Mouse (Mus musculus): Measurements from ENCODE around the gene Arhgap6. TPM values are rescaled to one million over a fixed set of nuclear protein-coding genes. Genes with fewer than 3 reads are reported as not detected.

Arhgap6 gene
- polyA plus RNA-seq, 1 experiment from 2014 or later = 5.3 TPM

GRCm38 (mm10) chrX:169173796-169174195 lies 378.9 kb downstream of the Arhgap6 start:
- no peaks in the 10 kb centered on the region for H3K9me3 ChIP-seq (replicated peaks; ENCODE audit: control insufficient read depth, low read length)
- H3K36me3 ChIP-seq (ENCODE audit: control insufficient read depth, insufficient read depth) = no peaks in the 10 kb centered on the region
- H3K27ac ChIP-seq (ENCODE audit: low read length) = no peak overlapping the region
- WGBS = 62% methylated on average over 1 of the region's 1 CpGs
- H3K4me3 ChIP-seq (ENCODE audit: low read length) = no peak overlapping the region
- H3K4me2 ChIP-seq (ENCODE audit: low read depth, low read length) = no peak overlapping the region
- H3K9ac ChIP-seq (ENCODE audit: low read length) = no peak overlapping the region
- H3K4me1 ChIP-seq (ENCODE audit: control insufficient read depth, insufficient read depth, low read length) = no peaks in the 10 kb centered on the region
- no peak for ATAC-seq (replicated peaks; ENCODE audit: extremely low read depth, insufficient read depth, low FRiP score)
- no peaks in the 10 kb centered on the region for H3K27me3 ChIP-seq (ENCODE audit: control insufficient read depth, insufficient read depth, low read length)

GRCm38 (mm10) chrX:169178634-169179033 lies 383.7 kb downstream of the Arhgap6 start:
- Histone ChIP-seq H3K4me2 (ENCODE audit: low read depth, low read length) (no peak overlapping the region), H3K4me1 (ENCODE audit: control insufficient read depth, insufficient read depth, low read length) (no peaks in the 10 kb centered on the region), H3K9me3 (replicated peaks; ENCODE audit: control insufficient read depth, low read length) (no peaks in the 10 kb centered on the region), H3K36me3 (ENCODE audit: control insufficient read depth, insufficient read depth) (no peaks in the 10 kb centered on the region), H3K4me3 (ENCODE audit: low read length) (no peak overlapping the region), H3K9ac (ENCODE audit: low read length) (no peak overlapping the region), H3K27ac (ENCODE audit: low read length) (no peak overlapping the region), H3K27me3 (ENCODE audit: control insufficient read depth, insufficient read depth, low read length) (no peaks in the 10 kb centered on the region)
- WGBS = 67% methylated on average over 2 of the region's 2 CpGs
- no peak for ATAC-seq (replicated peaks; ENCODE audit: extremely low read depth, insufficient read depth, low FRiP score)

DNA sequence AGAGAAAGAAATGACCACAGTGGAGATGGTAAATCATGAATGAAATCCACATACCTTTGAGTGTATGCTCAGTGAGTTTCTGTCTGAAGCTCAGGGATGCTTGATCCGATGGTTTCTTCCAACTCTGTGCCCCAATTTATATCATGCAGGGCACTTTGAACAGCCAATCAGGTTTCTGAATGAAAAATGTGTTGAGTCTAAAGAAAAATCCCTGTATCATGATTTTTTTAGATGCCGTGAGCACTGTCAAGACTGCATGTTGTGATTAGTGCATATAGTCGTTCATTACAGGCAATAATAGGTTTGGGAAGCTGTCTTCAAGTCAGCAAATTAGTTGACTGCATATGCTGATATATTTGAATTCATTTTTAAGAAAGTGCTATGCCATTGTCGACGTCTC lies 392.2 kb downstream of the Arhgap6 start, which contains the start of gene Amelx:
TSS of gene Amelx (minus strand) at position 101 of the 400 bp plus-strand sequence.
- Histone ChIP-seq H3K4me1 (ENCODE audit: control insufficient read depth, insufficient read depth, low read length) (no peaks in the 10 kb centered on the region), H3K27ac (ENCODE audit: low read length) (no peak within 1 kb of the TSS), H3K9ac (ENCODE audit: low read length) (no peak within 1 kb of the TSS), H3K36me3 (ENCODE audit: control insufficient read depth, insufficient read depth) (no peaks in the 10 kb centered on the region), H3K9me3 (replicated peaks; ENCODE audit: control insufficient read depth, low read length) (no peaks in the 10 kb centered on the region), H3K27me3 (ENCODE audit: control insufficient read depth, insufficient read depth, low read length) (no peaks in the 10 kb centered on the region), H3K4me2 (ENCODE audit: low read depth, low read length) (no peak within 1 kb of the TSS), H3K4me3 (ENCODE audit: low read length) (no peak within 1 kb of the TSS)
- 79% methylated on average over 5 of the region's 5 CpGs for WGBS
- no peak for ATAC-seq (replicated peaks; ENCODE audit: extremely low read depth, insufficient read depth, low FRiP score)

DNA sequence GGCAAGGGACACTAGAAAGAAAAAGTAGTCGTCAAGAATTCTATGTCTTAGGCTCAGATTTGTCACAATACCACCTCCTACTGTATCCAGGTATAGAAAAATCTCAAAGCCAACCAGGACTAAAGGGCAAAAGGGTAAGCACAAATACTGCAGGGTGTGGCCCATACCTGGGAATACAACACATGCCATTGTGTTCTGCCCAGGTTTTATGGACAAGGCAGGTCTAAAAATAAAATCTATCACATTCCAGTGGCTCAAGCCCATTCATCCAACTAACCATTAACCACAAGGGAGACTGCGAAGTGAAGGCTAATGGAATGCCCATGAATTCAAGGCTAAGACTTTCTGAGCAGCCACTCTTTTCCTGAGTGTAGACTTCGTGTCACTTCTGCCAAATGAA lies 415.1 kb downstream of the Arhgap6 start:
- Histone ChIP-seq H3K4me1 (ENCODE audit: control insufficient read depth, insufficient read depth, low read length) (no peaks in the 10 kb centered on the region), H3K4me2 (ENCODE audit: low read depth, low read length) (no peak overlapping the region), H3K9me3 (replicated peaks; ENCODE audit: control insufficient read depth, low read length) (no peaks in the 10 kb centered on the region), H3K4me3 (ENCODE audit: low read length) (no peak overlapping the region), H3K27ac (ENCODE audit: low read length) (no peak overlapping the region), H3K9ac (ENCODE audit: low read length) (no peak overlapping the region), H3K27me3 (ENCODE audit: control insufficient read depth, insufficient read depth, low read length) (no peaks in the 10 kb centered on the region), H3K36me3 (ENCODE audit: control insufficient read depth, insufficient read depth) (no peaks in the 10 kb centered on the region)
- WGBS = 62% methylated on average over 3 of the region's 3 CpGs
- ATAC-seq (replicated peaks; ENCODE audit: extremely low read depth, insufficient read depth, low FRiP score) = no peak

- Histone ChIP-seq H3K36me3 (ENCODE audit: control insufficient read depth, insufficient read depth) (no peaks in the 10 kb centered on the region), H3K27ac (ENCODE audit: low read length) (no peak overlapping the region), H3K27me3 (ENCODE audit: control insufficient read depth, insufficient read depth, low read length) (no peaks in the 10 kb centered on the region), H3K4me1 (ENCODE audit: control insufficient read depth, insufficient read depth, low read length) (peaks cover 4% of the 10 kb centered on the region; the same call in 1 of the 2 replicates), H3K4me2 (ENCODE audit: low read depth, low read length) (no peak overlapping the region), H3K9me3 (replicated peaks; ENCODE audit: control insufficient read depth, low read length) (no peaks in the 10 kb centered on the region), H3K9ac (ENCODE audit: low read length) (no peak overlapping the region), H3K4me3 (ENCODE audit: low read length) (no peak overlapping the region)
- no peak for ATAC-seq (replicated peaks; ENCODE audit: extremely low read depth, insufficient read depth, low FRiP score)
- WGBS = 46% methylated on average over 8 of the region's 8 CpGs
Observed at GRCm38 (mm10) chrX:169220064-169220463, 425.2 kb downstream of the Arhgap6 start.

DNA sequence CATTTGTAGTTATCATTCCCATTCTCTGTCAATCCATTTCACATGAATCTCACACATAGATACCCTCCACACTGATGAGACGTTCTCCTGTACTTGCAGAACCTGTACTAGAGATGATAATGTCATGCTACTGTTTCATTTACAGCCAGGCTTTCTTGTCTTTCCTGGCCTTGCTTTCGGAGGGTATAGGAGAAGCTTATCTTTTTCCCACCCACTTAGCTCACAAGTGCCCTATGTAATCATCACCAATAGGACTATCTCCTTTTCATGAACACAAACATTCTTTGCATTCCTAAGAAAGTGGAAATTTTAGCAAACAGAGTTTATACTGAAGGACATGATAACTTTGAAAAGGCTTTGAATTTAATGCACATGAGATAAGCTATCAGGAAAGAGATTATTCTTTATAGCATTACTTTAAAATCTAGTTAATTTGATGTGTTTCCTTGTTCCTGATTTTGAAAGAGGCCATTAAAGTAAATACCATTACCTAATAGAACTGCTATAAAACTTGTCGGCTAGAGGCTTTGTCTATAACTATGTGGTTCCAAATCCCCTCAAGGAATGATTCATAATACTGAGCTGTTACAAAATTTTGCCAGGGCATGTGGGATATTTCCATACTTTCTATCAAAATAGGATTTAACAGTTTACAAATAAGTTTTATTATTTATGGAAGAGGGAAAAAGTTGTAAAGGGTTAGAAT lies 427.6 kb downstream of the Arhgap6 start:
- Histone ChIP-seq H3K4me3 (ENCODE audit: low read length) (no peak overlapping the region), H3K36me3 (ENCODE audit: control insufficient read depth, insufficient read depth) (no peaks in the 10 kb centered on the region), H3K9me3 (replicated peaks; ENCODE audit: control insufficient read depth, low read length) (no peaks in the 10 kb centered on the region), H3K27me3 (ENCODE audit: control insufficient read depth, insufficient read depth, low read length) (no peaks in the 10 kb centered on the region), H3K9ac (ENCODE audit: low read length) (no peak overlapping the region), H3K4me2 (ENCODE audit: low read depth, low read length) (no peak overlapping the region), H3K27ac (ENCODE audit: low read length) (no peak overlapping the region), H3K4me1 (ENCODE audit: control insufficient read depth, insufficient read depth, low read length) (peaks cover 2% of the 10 kb centered on the region; the same call in 1 of the 2 replicates)
- WGBS = 41% methylated on average over 3 of the region's 3 CpGs
- no peak for ATAC-seq (replicated peaks; ENCODE audit: extremely low read depth, insufficient read depth, low FRiP score)

GRCm38 (mm10) chrX:169255915-169256314 lies 461.0 kb downstream of the Arhgap6 start:
- Histone ChIP-seq H3K27ac (ENCODE audit: low read length) (no peak overlapping the region), H3K4me3 (ENCODE audit: low read length) (no peak overlapping the region), H3K9me3 (replicated peaks; ENCODE audit: control insufficient read depth, low read length) (no peaks in the 10 kb centered on the region), H3K27me3 (ENCODE audit: control insufficient read depth, insufficient read depth, low read length) (no peaks in the 10 kb centered on the region), H3K9ac (ENCODE audit: low read length) (no peak overlapping the region), H3K4me1 (ENCODE audit: control insufficient read depth, insufficient read depth, low read length) (no peaks in the 10 kb centered on the region), H3K4me2 (ENCODE audit: low read depth, low read length) (no peak overlapping the region), H3K36me3 (ENCODE audit: control insufficient read depth, insufficient read depth) (no peaks in the 10 kb centered on the region)
- no peak for ATAC-seq (replicated peaks; ENCODE audit: extremely low read depth, insufficient read depth, low FRiP score)
- 83% methylated on average over 1 of the region's 1 CpGs for WGBS

DNA sequence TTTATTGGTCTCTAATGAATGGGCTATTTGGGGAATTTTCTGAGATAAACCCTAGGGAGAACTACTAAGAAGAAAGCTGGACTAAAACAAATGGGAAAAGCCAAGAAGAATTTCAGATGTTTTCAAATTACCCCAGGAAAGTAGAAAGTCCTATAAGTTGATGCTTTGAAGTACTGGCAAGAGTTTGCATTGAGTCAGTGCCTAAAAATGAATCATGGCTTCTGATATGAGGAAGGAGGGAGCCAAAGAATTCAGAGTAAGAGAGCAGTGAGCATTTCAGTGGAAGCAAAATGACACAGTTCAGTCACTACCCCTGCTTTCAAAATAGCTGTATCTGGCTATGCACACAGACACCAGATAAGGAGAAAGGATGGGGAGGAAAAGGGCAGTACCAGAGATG lies 461.8 kb downstream of the Arhgap6 start:
- Histone ChIP-seq H3K27ac (ENCODE audit: low read length) (no peak overlapping the region), H3K4me2 (ENCODE audit: low read depth, low read length) (no peak overlapping the region), H3K9ac (ENCODE audit: low read length) (no peak overlapping the region), H3K9me3 (replicated peaks; ENCODE audit: control insufficient read depth, low read length) (no peaks in the 10 kb centered on the region), H3K36me3 (ENCODE audit: control insufficient read depth, insufficient read depth) (no peaks in the 10 kb centered on the region), H3K4me1 (ENCODE audit: control insufficient read depth, insufficient read depth, low read length) (peaks cover 2% of the 10 kb centered on the region; the same call in 1 of the 2 replicates), H3K4me3 (ENCODE audit: low read length) (no peak overlapping the region), H3K27me3 (ENCODE audit: control insufficient read depth, insufficient read depth, low read length) (no peaks in the 10 kb centered on the region)
- no peak for ATAC-seq (replicated peaks; ENCODE audit: extremely low read depth, insufficient read depth, low FRiP score)

DNA sequence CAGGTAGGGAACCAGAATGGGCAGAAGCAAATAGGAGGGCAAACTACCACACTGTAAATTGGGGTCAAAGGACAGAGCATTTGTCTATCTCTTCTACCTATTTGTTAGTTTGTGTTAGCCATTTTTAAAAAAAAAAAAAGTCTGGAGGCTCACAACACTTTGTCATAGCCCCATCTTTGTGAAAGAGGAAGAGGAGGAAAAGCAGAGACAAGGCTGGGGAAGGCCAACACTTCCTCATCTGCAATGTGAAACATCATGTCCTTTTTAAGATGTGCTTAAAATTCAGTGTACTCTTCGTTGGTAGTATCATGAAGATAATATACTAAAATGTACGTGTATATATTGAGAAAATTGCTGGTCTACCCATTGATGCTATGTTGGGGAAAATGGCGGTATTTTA lies 466.1 kb downstream of the Arhgap6 start:
- Histone ChIP-seq H3K27ac (ENCODE audit: low read length) (no peak overlapping the region), H3K36me3 (ENCODE audit: control insufficient read depth, insufficient read depth) (no peaks in the 10 kb centered on the region), H3K4me2 (ENCODE audit: low read depth, low read length) (no peak overlapping the region), H3K9me3 (replicated peaks; ENCODE audit: control insufficient read depth, low read length) (no peaks in the 10 kb centered on the region), H3K27me3 (ENCODE audit: control insufficient read depth, insufficient read depth, low read length) (no peaks in the 10 kb centered on the region), H3K4me3 (ENCODE audit: low read length) (no peak overlapping the region), H3K9ac (ENCODE audit: low read length) (no peak overlapping the region), H3K4me1 (ENCODE audit: control insufficient read depth, insufficient read depth, low read length) (peaks cover 3% of the 10 kb centered on the region; the same call in 1 of the 2 replicates)
- WGBS = 80% methylated on average over 3 of the region's 3 CpGs
- ATAC-seq (replicated peaks; ENCODE audit: extremely low read depth, insufficient read depth, low FRiP score) = no peak
